Mouse (Mus musculus) forebrain, postnatal 0 days (tissue): ENCODE measurements around the gene Ccdc169. TPM values are rescaled to one million over a fixed set of nuclear protein-coding genes. Genes with fewer than 3 reads are reported as not detected.

Experiments used
- ATAC-seq: fragments of 200-750 bp; cut with Nextera tagmentation; 2 replicates; pipeline ENCODE4 v1.8.0; 2017; ENCODE audit warnings: mild to moderate bottlenecking, moderate library complexity
- DNase-seq: peaks from one replicate; pipeline ENCODE4 v3.0.0-alpha.2; 2015
- H3K27ac ChIP-seq: fragments of 300-500 bp; sonication (generic); 2 replicates; pipeline ENCODE4 v1.5.1; 2014; ENCODE audit warnings: low read depth, mild to moderate bottlenecking, antibody characterized with exemption, low read length, moderate library complexity, mixed read lengths
- H3K27me3 ChIP-seq: fragments of 300-500 bp; sonication (generic); 2 replicates; pipeline ENCODE4 v1.6.1; 2014; ENCODE audit warnings: mild to moderate bottlenecking, low read length, mixed read lengths; ENCODE audit not compliant: insufficient read depth
- H3K36me3 ChIP-seq: fragments of 300-500 bp; sonication (generic); 2 replicates; pipeline ENCODE4 v1.6.1; 2014; ENCODE audit warnings: mild to moderate bottlenecking, moderate library complexity; ENCODE audit not compliant: insufficient read depth
- H3K4me1 ChIP-seq: fragments of 300-500 bp; sonication (generic); 2 replicates; pipeline ENCODE4 v1.6.1; 2014; ENCODE audit warnings: antibody characterized with exemption; ENCODE audit not compliant: insufficient read depth
- H3K4me2 ChIP-seq: fragments of 300-500 bp; sonication (generic); 2 replicates; pipeline ENCODE4 v1.6.1; 2014; ENCODE audit warnings: low read depth, mild to moderate bottlenecking, moderate library complexity
- H3K4me3 ChIP-seq: fragments of 300-500 bp; sonication (generic); 2 replicates; pipeline ENCODE4 v1.5.1; 2014; ENCODE audit warnings: low read depth, low read length, mixed read lengths
- H3K9ac ChIP-seq: fragments of 300-500 bp; sonication (generic); 2 replicates; pipeline ENCODE4 v1.6.1; 2014; ENCODE audit warnings: mild to moderate bottlenecking
- H3K9me3 ChIP-seq: fragments of 300-500 bp; sonication (generic); 2 replicates; pipeline ENCODE4 v1.6.1; 2016; ENCODE audit warnings: low read length
- CTCF ChIP-seq: sonication (generic); IDR thresholded peaks from 2 replicates; pipeline ENCODE4 v1.5.1; 2016; ENCODE audit warnings: antibody characterized with exemption, control low read depth, low read depth
- WGBS: fragments of 180-500 bp; shearing (Covaris S2); extraction: QIAGEN DNeasy Blood & Tissue Kit; methylation state at CpG from one replicate; pipeline ENCODE4 v1.1.7; 2014; 5-methylcytosine and 5-hydroxymethylcytosine counted together
- microRNA-seq, 2 experiments: library from miRNA; unstranded; fragments of <30 nt; microRNA quantifications; one replicate each; pipeline ENCODE4; 2016
- polyA plus RNA-seq: library from polyadenylated mRNA; unstranded; fragments of >200 nt; fragmentation: Nextera tagmentation; extraction: Ambion mirVana; gene quantifications from 2 replicates; pipeline ENCODE4 v1.2.1, GENCODE M21; 2015
- total RNA-seq: library from RNA; depleted of rRNA; stranded (reverse); fragments of >200 nt; gene quantifications from 2 replicates; pipeline ENCODE4 v1.2.3, GENCODE M21; 2014; rRNA removed

Gene Ccdc169
- total and polyA plus RNA-seq, 2 experiments from 2014 or later = 0.06 TPM; not detected in 1

DNA sequence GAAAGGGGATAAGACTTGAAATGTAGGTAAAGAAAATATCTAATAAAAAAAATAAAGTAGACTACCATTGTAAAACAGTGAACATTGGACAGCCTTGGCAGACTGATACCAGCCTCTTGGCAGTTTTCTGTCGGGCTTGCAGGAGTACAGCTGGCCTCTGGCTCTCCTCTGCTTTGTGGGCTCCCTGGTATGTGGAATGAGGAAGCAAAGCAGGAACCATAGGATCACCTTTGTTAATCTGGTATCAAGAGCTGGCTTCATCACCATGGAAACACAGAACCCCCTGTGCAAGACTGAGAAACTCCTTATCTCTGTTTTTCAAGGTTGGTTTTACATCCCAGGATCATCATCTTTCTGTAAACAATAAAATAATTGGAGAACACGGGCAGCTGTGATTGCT lies 75.1 kb downstream of the Ccdc169 start:
- WGBS = 22% methylated on average over 2 of the region's 2 CpGs
- DNase-seq = no peak
- Histone ChIP-seq H3K4me1 (no peaks in the 10 kb centered on the region), H3K36me3 (no peaks in the 10 kb centered on the region), H3K9me3 (no peaks in the 10 kb centered on the region), H3K27ac (no peak overlapping the region), H3K4me2 (no peak overlapping the region), H3K27me3 (no peaks in the 10 kb centered on the region), H3K4me3 (no peak overlapping the region), H3K9ac (no peak overlapping the region)
- TF ChIP-seq CTCF = no peak
- no peak for ATAC-seq

DNA sequence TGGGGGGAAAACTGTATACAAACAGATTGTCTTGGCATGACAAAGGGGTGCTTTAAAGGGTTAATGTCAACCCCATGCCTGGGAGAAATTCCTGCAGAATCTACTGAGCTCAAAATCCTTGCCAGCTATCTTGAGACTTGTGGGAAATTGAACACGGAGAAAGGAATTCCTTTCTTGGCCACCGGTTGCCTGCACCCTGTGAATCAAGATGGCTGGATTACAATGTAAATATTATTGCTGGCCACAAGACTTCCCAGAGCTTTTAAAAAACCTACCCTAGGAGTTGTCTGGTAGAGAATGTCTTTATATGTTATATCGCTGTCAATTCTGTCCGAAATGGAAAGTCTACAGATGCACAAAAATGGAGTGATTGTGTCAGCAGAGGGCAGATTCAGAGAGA lies 76.6 kb downstream of the Ccdc169 start:
- 40% methylated on average over 4 of the region's 4 CpGs for WGBS
- Histone ChIP-seq H3K4me2 (no peak overlapping the region), H3K4me1 (no peaks in the 10 kb centered on the region), H3K4me3 (no peak overlapping the region), H3K27me3 (no peaks in the 10 kb centered on the region), H3K36me3 (no peaks in the 10 kb centered on the region), H3K9ac (no peak overlapping the region), H3K27ac (no peak overlapping the region), H3K9me3 (no peaks in the 10 kb centered on the region)
- no peak for DNase-seq
- ATAC-seq = no peak
- TF ChIP-seq CTCF = no peak

DNA sequence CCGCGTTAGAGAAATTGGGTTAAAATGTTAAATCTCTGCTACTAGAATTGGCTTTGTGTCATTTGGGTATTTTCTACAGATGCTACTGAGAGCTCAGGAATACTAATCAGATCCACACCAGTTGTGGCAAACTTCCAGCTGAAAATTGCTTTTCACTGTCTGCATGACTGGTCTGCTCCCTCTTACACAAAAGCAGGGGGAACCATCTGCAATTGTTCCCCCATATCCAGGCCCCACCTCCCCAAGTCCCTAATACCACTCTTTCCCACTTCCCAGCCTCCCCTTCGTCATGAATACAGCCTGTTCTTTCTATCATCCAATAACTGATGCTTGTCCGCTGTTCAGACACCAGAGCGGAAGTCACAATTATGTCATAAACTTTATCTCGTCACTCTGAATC lies 77.3 kb downstream of the Ccdc169 start:
- no peaks in the 10 kb centered on the region for H3K9me3 ChIP-seq
- H3K4me2 ChIP-seq = no peak overlapping the region
- no peak overlapping the region for H3K9ac ChIP-seq
- 31% methylated on average over 6 of the region's 6 CpGs for WGBS
- no peak for TF ChIP-seq CTCF
- H3K4me1 ChIP-seq = no peaks in the 10 kb centered on the region
- DNase-seq (peak; percentile 64), ATAC-seq (peak; percentile 85)
- H3K27me3 ChIP-seq = no peaks in the 10 kb centered on the region
- no peak overlapping the region for H3K27ac ChIP-seq
- no peaks in the 10 kb centered on the region for H3K36me3 ChIP-seq
- H3K4me3 ChIP-seq = no peak overlapping the region

GRCm38 (mm10) chr3:55222502-55222901 lies 85.4 kb downstream of the Ccdc169 start:
- Histone ChIP-seq H3K27ac (no peak overlapping the region), H3K4me3 (no peak overlapping the region), H3K4me2 (no peak overlapping the region), H3K36me3 (no peaks in the 10 kb centered on the region), H3K4me1 (peaks cover 11% of the 10 kb centered on the region), H3K9ac (no peak overlapping the region), H3K27me3 (no peaks in the 10 kb centered on the region), H3K9me3 (no peaks in the 10 kb centered on the region)
- WGBS = 96% methylated on average over 2 of the region's 2 CpGs
- DNase-seq (no peak), ATAC-seq (no peak)
- TF ChIP-seq CTCF = peak; percentile 56

Small RNA genes within 50 kb of the gene (microRNA-seq; reads per million reads assigned to microRNA genes)
- gene Gm22029 = 0 reads per million in 2 experiments

Other genes starting within 250 kb of the Ccdc169 start
- 36.2 and 46.3 TPM in 2 replicates for gene Sertm1, start 221.5 kb upstream of the Ccdc169 start, total RNA-seq
- 3.8 and 4.5 TPM in 2 replicates for gene Sertm1, start 221.5 kb upstream of the Ccdc169 start, polyA plus RNA-seq
- 2.2 and 3.1 TPM in 2 replicates for gene Ccna1, start 81.8 kb upstream of the Ccdc169 start, total RNA-seq
- gene Ccna1, start 81.8 kb upstream of the Ccdc169 start, polyA plus RNA-seq = 4.3 and 5.6 TPM in 2 replicates
- gene Spg20, start 25.2 kb upstream of the Ccdc169 start, total RNA-seq = 14.1 and 14.7 TPM in 2 replicates
- 6.5 and 9.2 TPM in 2 replicates for gene Spg20, start 25.2 kb upstream of the Ccdc169 start, polyA plus RNA-seq
- not detected in 2 replicates for gene Sohlh2, start 44.7 kb downstream of the Ccdc169 start, total RNA-seq
- not detected in 2 replicates for gene Sohlh2, start 44.7 kb downstream of the Ccdc169 start, polyA plus RNA-seq
- 311 and 347 TPM in 2 replicates for gene Dclk1, start 105.0 kb downstream of the Ccdc169 start, total RNA-seq
- 143 and 219 TPM in 2 replicates for gene Dclk1, start 105.0 kb downstream of the Ccdc169 start, polyA plus RNA-seq